Mouse (Mus musculus): Measurements from ENCODE around the gene Casc1.
"Not testable (repeated sequence)": the region's sequence is repeated elsewhere in the genome, so short reads cannot be mapped to it uniquely, and the experiment has no call there.

Gene Casc1

DNA sequence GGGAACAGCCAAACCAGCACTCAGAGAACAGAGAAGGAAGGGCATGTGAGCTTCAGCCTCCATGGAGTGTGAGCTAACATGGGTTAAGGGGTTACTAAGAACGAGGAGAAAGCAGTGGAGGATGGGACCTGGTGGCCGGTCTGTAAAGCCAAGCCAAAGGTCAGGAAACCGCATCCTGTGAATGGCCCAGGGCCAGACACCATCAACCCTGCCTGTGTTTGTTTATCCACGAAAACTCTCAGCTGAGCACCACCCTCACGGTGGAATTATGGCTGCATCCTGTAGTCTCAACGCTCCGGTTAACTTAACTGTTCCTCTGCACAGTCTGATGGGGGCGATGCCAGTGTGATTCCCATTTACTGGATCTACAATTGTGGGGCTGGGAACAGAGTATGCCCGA, 75.0 kb downstream of the Casc1 start:
- DNase-seq = no peak

DNA sequence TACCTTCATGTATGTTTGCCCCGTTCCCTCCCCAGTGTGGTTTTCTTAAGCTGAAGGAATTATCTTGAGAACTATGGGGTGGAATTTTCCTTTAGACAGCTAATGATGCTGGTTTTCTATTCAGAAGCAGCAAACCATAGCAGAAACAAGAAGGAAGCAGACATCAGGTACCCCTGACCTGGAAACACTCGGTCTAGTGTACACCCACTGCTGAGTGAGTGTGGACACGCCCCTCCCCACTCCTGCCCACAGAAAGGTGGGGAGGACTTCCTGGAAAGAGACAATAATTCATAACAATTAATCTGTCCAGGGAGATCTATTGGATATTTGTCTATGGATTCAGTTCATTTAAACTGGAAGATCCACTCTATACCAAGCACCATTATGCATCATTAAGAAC, 75.5 kb downstream of the Casc1 start:
- no peak for DNase-seq

DNA sequence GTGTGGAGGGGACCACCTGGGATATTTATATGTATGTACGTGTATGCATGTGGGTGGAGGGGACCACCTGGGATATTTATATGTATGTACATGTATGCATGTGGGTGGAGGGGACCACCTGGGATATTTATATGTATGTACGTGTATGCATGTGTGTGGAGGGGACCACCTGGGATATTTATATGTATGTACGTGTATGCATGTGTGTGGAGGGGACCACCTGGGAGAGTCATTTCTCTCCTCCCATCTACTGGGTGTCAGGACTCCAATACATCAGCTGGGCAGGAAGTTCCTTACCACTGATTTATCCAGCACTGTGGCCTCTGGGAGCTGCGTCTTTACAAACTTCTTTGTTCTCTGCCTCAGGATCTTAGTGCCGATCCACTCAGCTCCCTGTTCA, 77.8 kb downstream of the Casc1 start:
- DNase-seq = not testable (repeated sequence)

DNA sequence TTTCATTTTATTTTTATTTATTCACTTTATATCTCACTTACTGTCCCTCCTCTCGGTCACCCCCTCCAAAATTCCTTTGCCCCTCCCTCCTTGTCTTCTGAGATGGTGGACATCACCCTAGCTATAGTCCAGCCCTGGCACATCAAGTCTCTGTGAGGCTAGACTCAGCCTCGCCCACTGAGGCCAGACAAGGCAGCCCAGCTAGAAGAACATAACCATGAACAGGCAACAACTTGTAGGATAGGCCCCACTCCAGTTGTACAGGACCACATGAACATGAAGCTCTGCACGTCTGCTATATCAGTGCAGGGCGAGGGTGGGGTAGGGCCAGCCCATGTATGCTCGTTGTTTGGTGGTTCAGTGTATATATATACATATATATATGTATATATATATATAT, 78.8 kb downstream of the Casc1 start:
- no peak for DNase-seq

DNA sequence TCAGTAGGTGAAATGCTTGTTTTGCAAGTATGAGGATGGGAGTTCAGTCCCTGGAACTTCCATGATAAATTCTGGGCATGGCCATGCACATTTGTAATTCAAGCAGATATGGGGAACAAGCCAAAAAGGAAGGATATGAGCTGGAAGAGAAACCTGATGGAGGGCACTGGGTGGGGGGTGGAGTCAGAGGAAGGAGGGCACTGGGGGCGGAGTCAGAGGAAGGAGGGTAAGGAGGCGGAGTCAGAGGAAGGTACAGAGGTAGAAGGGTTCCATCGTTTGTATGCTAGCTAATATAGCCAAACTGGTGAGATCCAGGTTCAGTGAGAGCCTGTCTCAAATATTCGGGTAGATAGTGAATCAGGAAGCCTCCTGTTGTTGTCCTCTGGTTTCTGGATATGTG, 81.2 kb downstream of the Casc1 start:
- no peak for DNase-seq

DNA sequence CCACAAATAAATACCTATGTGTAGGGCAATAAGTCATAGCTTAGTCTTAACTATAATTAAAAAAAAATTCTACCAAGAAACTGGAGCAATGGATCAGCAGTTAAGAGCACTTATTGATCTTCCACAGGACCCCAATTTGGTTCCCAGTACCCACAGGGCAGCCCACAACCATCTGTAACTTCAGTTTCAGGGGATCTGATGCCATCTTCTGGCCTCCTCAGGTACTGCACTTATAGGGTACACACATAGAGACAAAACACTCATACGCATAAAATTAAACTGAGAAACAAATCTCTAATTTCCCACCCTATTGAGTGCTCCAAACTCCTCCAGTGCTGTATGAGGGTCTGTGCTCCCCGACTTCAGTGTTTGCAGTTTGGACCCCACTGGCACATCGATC, 83.2 kb downstream of the Casc1 start:
- DNase-seq = no peak

DNA sequence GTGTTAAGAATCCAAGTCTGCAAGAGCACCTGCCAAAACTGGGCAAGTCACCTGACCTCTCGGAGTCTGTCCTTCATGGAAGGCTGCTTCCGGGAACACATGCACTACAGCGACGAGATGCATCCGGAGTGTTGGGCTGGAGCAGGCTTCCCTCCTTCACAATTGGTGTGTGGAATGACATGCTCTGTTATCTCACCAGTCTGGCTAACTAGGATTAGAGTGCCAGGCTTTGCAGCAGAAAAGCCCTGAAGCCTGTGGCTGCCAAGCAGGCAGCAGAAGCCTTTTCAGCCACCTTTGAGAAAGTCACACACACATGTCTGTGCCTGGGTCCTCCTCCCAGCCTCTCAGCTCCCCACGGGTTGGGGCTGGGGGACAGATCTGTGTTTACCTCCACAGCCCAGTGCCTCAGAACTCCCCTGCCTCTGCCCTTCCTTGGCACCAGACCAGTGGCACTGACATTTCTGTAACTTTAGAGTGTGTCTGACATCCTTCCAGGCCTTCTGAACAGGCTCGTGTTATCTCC, 85.2 kb downstream of the Casc1 start:
- DNase-seq = peak; percentile 55

Measured in kidney, adult 18-20 months (tissue).